Mouse (Mus musculus): ENCODE data around the gene Ubap1. TPM values are rescaled to one million over a fixed set of nuclear protein-coding genes. Genes with fewer than 3 reads are reported as not detected.

Gene Ubap1
- 20.2 and 39.6 TPM in 2 replicates for polyA plus RNA-seq (2012; rRNA removed; ENCODE audit: low replicate concordance)

GRCm38 (mm10) chr4:41348584-41349198 lies at the start of gene Ubap1:
TSS of gene Ubap1 (plus strand) at chr4:41348996.

GRCm38 (mm10) chr4:41314141-41315129 lies 34.4 kb upstream of the Ubap1 start, which contains the start of gene Dcaf12:
TSS of gene Dcaf12 (minus strand) at chr4:41314889.

Other genes starting within 250 kb of the Ubap1 start
- 42.6 and 56.9 TPM in 2 replicates for gene Nol6, start 224.5 kb upstream of the Ubap1 start, polyA plus RNA-seq (2012; rRNA removed; ENCODE audit: low replicate concordance)
- gene Ube2r2, start 213.3 kb upstream of the Ubap1 start, polyA plus RNA-seq (2012; rRNA removed; ENCODE audit: low replicate concordance) = 42.3 and 49.3 TPM in 2 replicates
- 58.8 and 122 TPM in 2 replicates for gene Ubap2, start 73.9 kb upstream of the Ubap1 start, polyA plus RNA-seq (2012; rRNA removed; ENCODE audit: low replicate concordance)
- 24.0 and 33.9 TPM in 2 replicates for gene Dcaf12, start 34.1 kb upstream of the Ubap1 start, polyA plus RNA-seq (2012; rRNA removed; ENCODE audit: low replicate concordance)
- gene Kif24, start 115.9 kb downstream of the Ubap1 start, polyA plus RNA-seq (2012; rRNA removed; ENCODE audit: low replicate concordance) = 0.57 and 0.96 TPM in 2 replicates
- 7.7 and 16.9 TPM in 2 replicates for gene Nudt2, start 116.2 kb downstream of the Ubap1 start, polyA plus RNA-seq (2012; rRNA removed; ENCODE audit: low replicate concordance)
- gene AI464131, start 154.1 kb downstream of the Ubap1 start, polyA plus RNA-seq (2012; rRNA removed; ENCODE audit: low replicate concordance) = 27.6 and 30.7 TPM in 2 replicates
- 0.11 and 0.49 TPM in 2 replicates for gene 1110017D15Rik, start 168.3 kb downstream of the Ubap1 start, polyA plus RNA-seq (2012; rRNA removed; ENCODE audit: low replicate concordance)
- 20.6 and 53.7 TPM in 2 replicates for gene Fam219a, start 220.5 kb downstream of the Ubap1 start, polyA plus RNA-seq (2012; rRNA removed; ENCODE audit: low replicate concordance)
- gene Dnaic1, start 220.8 kb downstream of the Ubap1 start, polyA plus RNA-seq (2012; rRNA removed; ENCODE audit: low replicate concordance) = 13.4 and 15.1 TPM in 2 replicates